Mouse (Mus musculus): ENCODE measurements around the gene Nsl1.

Gene Nsl1

GRCm38 (mm10) chr1:191054870-191055532 is 7.8 kb upstream of the Nsl1 start:
- no peak for DNase-seq (ENCODE audit: low spot score in 2 of 2)

- DNase-seq (ENCODE audit: low spot score in 2 of 2) = no peak
These were observed 7.3 kb upstream of the Nsl1 start for GRCm38 (mm10) chr1:191055533-191055873.

- no peak for DNase-seq (ENCODE audit: low spot score in 2 of 2)
These were observed 5.4 kb upstream of the Nsl1 start for GRCm38 (mm10) chr1:191057461-191057860.

- peak in 1 of 2 experiments; percentile 35 for DNase-seq (ENCODE audit: low spot score in 2 of 2)
These were observed 501 bp upstream of the Nsl1 start for GRCm38 (mm10) chr1:191062241-191062780.

- no peak for DNase-seq (ENCODE audit: low spot score in 2 of 2)
These were observed 888 bp downstream of the Nsl1 start for GRCm38 (mm10) chr1:191063700-191064099.

GRCm38 (mm10) chr1:191064535-191064934 is 1.7 kb downstream of the Nsl1 start:
- DNase-seq (ENCODE audit: low spot score in 2 of 2) = no peak

- DNase-seq (ENCODE audit: low spot score in 2 of 2) = no peak
These were observed 2.4 kb downstream of the Nsl1 start for GRCm38 (mm10) chr1:191065188-191065587.

GRCm38 (mm10) chr1:191068377-191068776 is 5.6 kb downstream of the Nsl1 start:
- no peak for DNase-seq (ENCODE audit: low spot score in 2 of 2)

- DNase-seq (ENCODE audit: low spot score in 2 of 2) = no peak
These were observed 7.4 kb downstream of the Nsl1 start for GRCm38 (mm10) chr1:191070259-191070658.

GRCm38 (mm10) chr1:191071613-191072012 is 8.8 kb downstream of the Nsl1 start:
- no peak for DNase-seq (ENCODE audit: low spot score in 2 of 2)

GRCm38 (mm10) chr1:191072329-191072913 is 9.6 kb downstream of the Nsl1 start:
- no peak for DNase-seq (ENCODE audit: low spot score in 2 of 2)

GRCm38 (mm10) chr1:191073001-191073400 is 10.2 kb downstream of the Nsl1 start:
- peak; percentile 71 to 73 for DNase-seq (ENCODE audit: low spot score in 2 of 2)

- no peak for DNase-seq (ENCODE audit: low spot score in 2 of 2)
These were observed 10.7 kb downstream of the Nsl1 start for GRCm38 (mm10) chr1:191073486-191073885.

GRCm38 (mm10) chr1:191075199-191075883 is 12.5 kb downstream of the Nsl1 start:
- peak; percentile 65 to 70 for DNase-seq (ENCODE audit: low spot score in 2 of 2)

GRCm38 (mm10) chr1:191083230-191083629 is 20.4 kb downstream of the Nsl1 start:
- DNase-seq (ENCODE audit: low spot score in 2 of 2) = no peak

GRCm38 (mm10) chr1:191084951-191085559 is 22.2 kb downstream of the Nsl1 start:
- peak; percentile 56 to 74 for DNase-seq (ENCODE audit: low spot score in 2 of 2)

GRCm38 (mm10) chr1:191085597-191085996 is 22.8 kb downstream of the Nsl1 start:
- DNase-seq (ENCODE audit: low spot score in 2 of 2) = peak in 1 of 2 experiments; percentile 35

GRCm38 (mm10) chr1:191086304-191086878 is 23.6 kb downstream of the Nsl1 start:
- no peak for DNase-seq (ENCODE audit: low spot score in 2 of 2)

GRCm38 (mm10) chr1:191086960-191087359 is 24.1 kb downstream of the Nsl1 start:
- no peak for DNase-seq (ENCODE audit: low spot score in 2 of 2)

- DNase-seq (ENCODE audit: low spot score in 2 of 2) = no peak
These were observed 25.1 kb downstream of the Nsl1 start for GRCm38 (mm10) chr1:191087955-191088354.

- DNase-seq (ENCODE audit: low spot score in 2 of 2) = no peak
These were observed 26.5 kb downstream of the Nsl1 start for GRCm38 (mm10) chr1:191089355-191089754.

- DNase-seq (ENCODE audit: low spot score in 2 of 2) = no peak
These were observed 29.2 kb downstream of the Nsl1 start for GRCm38 (mm10) chr1:191092050-191092449.

Data from right cerebral cortex, postnatal 10 days (tissue).